Mouse (Mus musculus) midbrain, embryonic 10.5 days (tissue): ENCODE data around the gene Srpk2. TPM values are rescaled to one million over a fixed set of nuclear protein-coding genes. Genes with fewer than 3 reads are reported as not detected.
A peak's percentile ranks its signal among the peaks of the same experiment; 100 is the strongest.

Experiments used
- DNase-seq: peaks from one replicate; pipeline ENCODE4 v3.0.0-alpha.2; 2017; ENCODE audit warnings: low spot score
- H3K27ac ChIP-seq: fragments of 300-500 bp; sonication (generic); replicated peaks from 2 replicates; pipeline ENCODE4 v1.5.1; 2016; ENCODE audit warnings: mild to moderate bottlenecking
- H3K27me3 ChIP-seq: fragments of 300-500 bp; sonication (generic); 2 replicates; pipeline ENCODE4 v1.6.1; 2016; ENCODE audit warnings: low read depth, mild to moderate bottlenecking; ENCODE audit not compliant: poor library complexity, severe bottlenecking
- H3K36me3 ChIP-seq: fragments of 300-500 bp; sonication (generic); 2 replicates; pipeline ENCODE4 v1.6.1; 2016; ENCODE audit warnings: mild to moderate bottlenecking, moderate library complexity
- H3K4me1 ChIP-seq: fragments of 300-500 bp; sonication (generic); 2 replicates; pipeline ENCODE4 v1.6.1; 2016
- H3K4me3 ChIP-seq: fragments of 300-500 bp; sonication (generic); 2 replicates; pipeline ENCODE4 v1.5.1; 2016; ENCODE audit warnings: mild to moderate bottlenecking, moderate library complexity
- H3K9me3 ChIP-seq: fragments of 300-500 bp; sonication (generic); replicated peaks from 2 replicates; pipeline ENCODE4 v1.6.1; 2016; ENCODE audit warnings: mild to moderate bottlenecking
- WGBS: fragments of 180-500 bp; shearing (Covaris S2); methylation state at CpG from one replicate; pipeline ENCODE4 v1.1.7; 2016; 5-methylcytosine and 5-hydroxymethylcytosine counted together
- polyA plus RNA-seq: library from polyadenylated mRNA; unstranded; fragments of >200 nt; fragmentation: Nextera tagmentation; extraction: Ambion mirVana; gene quantifications from 2 replicates; pipeline ENCODE4 v1.2.1, GENCODE M21; 2016

Gene Srpk2
- polyA plus RNA-seq, 1 experiment from 2014 or later: 47.9 TPM

- WGBS: 90% methylated on average over 1 of the region's 1 CpGs
- Histone ChIP-seq H3K27ac (no peak overlapping the region), H3K4me1 (no peaks in the 10 kb centered on the region), H3K27me3 (no peaks in the 10 kb centered on the region), H3K36me3 (peaks cover 75% of the 10 kb centered on the region), H3K9me3 (peaks cover 70% of the 10 kb centered on the region), H3K4me3 (no peak overlapping the region)
- DNase-seq: no peak
Observed at GRCm38 (mm10) chr5:23697457-23697856, 13.0 kb upstream of the Srpk2 start.

- no peak overlapping the region for H3K27ac ChIP-seq
- 88% methylated on average over 4 of the region's 4 CpGs for WGBS
- H3K4me3 ChIP-seq: no peak overlapping the region
- H3K36me3 ChIP-seq: no peaks in the 10 kb centered on the region
- no peaks in the 10 kb centered on the region for H3K4me1 ChIP-seq
- H3K27me3 ChIP-seq: no peaks in the 10 kb centered on the region
- H3K9me3 ChIP-seq: no peaks in the 10 kb centered on the region
- no peak for DNase-seq
Observed at GRCm38 (mm10) chr5:23683431-23683830, 986 bp downstream of the Srpk2 start.

DNA sequence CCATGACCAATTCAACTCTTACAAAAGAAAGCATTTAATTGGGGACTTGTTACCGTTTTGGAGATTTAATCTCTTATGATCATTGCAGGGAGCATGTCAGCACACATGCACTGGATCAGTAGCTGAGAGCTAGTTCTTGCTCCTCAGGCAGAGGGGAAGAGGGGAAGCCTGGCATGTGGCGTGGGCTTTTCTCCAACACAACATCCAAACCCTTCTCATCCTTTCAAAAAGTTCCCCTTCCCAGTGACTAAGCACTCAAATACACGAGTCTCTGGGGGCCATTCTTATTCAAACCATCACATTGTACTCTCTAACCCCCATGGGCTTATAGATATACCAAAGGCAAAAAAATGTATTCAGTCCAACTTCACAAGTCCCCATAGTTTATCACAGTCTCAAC lies 5.4 kb downstream of the Srpk2 start:
- Histone ChIP-seq H3K9me3 (no peaks in the 10 kb centered on the region), H3K4me3 (no peak overlapping the region), H3K27ac (no peak overlapping the region), H3K4me1 (peaks cover 15% of the 10 kb centered on the region), H3K27me3 (peaks cover 10% of the 10 kb centered on the region), H3K36me3 (no peaks in the 10 kb centered on the region)
- WGBS: 68% methylated on average over 3 of the region's 3 CpGs
- no peak for DNase-seq

- H3K4me1 ChIP-seq: peaks cover 15% of the 10 kb centered on the region
- H3K27me3 ChIP-seq: peaks cover 10% of the 10 kb centered on the region
- WGBS: 92% methylated on average over 5 of the region's 5 CpGs
- DNase-seq: no peak
- H3K9me3 ChIP-seq: no peaks in the 10 kb centered on the region
- H3K36me3 ChIP-seq: no peaks in the 10 kb centered on the region
- no peak overlapping the region for H3K27ac ChIP-seq
- H3K4me3 ChIP-seq: no peak overlapping the region
Observed at GRCm38 (mm10) chr5:23677883-23678282, 6.5 kb downstream of the Srpk2 start.

DNA sequence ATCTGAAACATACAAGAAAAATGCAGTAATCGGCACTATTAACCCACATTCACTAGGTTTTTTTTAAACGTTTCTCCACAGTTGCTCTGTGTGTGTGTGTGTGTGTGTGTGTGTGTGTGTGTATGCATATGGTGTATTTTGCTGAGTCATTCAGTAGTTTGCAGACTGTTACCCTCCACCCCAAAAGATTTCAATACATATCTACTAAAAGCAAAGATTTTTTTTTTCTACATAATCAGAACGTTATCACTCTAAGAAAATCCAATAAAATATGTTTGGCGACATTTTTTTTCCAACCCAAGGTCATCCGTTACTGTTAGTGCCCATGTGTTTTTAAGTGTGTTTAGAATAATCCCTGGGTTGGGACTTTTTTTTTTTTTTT lies 7.4 kb downstream of the Srpk2 start:
- DNase-seq: no peak
- Histone ChIP-seq H3K9me3 (no peaks in the 10 kb centered on the region), H3K4me1 (peaks cover 15% of the 10 kb centered on the region), H3K4me3 (no peak overlapping the region), H3K36me3 (no peaks in the 10 kb centered on the region), H3K27me3 (peaks cover 10% of the 10 kb centered on the region), H3K27ac (no peak overlapping the region)
- whole genome bisulfite sequencing: 86% methylated on average over 5 of the region's 5 CpGs

GRCm38 (mm10) chr5:23676156-23677071 lies 8.0 kb downstream of the Srpk2 start:
- H3K27ac ChIP-seq: peak overlapping the region; percentile 88
- peaks cover 10% of the 10 kb centered on the region for H3K27me3 ChIP-seq
- no peak for DNase-seq
- H3K4me1 ChIP-seq: peaks cover 15% of the 10 kb centered on the region
- 8% methylated on average over 40 of the region's 41 CpGs for WGBS
- H3K36me3 ChIP-seq: no peaks in the 10 kb centered on the region
- H3K9me3 ChIP-seq: no peaks in the 10 kb centered on the region
- H3K4me3 ChIP-seq: peak overlapping the region; percentile 95

GRCm38 (mm10) chr5:23675499-23676155 lies 8.8 kb downstream of the Srpk2 start:
- WGBS: under 1% methylated on average over 79 of the region's 95 CpGs
- H3K27ac ChIP-seq: peak overlapping the region; percentile 88
- H3K4me1 ChIP-seq: peaks cover 15% of the 10 kb centered on the region
- H3K4me3 ChIP-seq: peak overlapping the region; percentile 95
- peak; percentile 85 for DNase-seq
- 0 out of 2 replicates have a peak, but pooled peaks cover under 1% of the 10 kb centered on the region for H3K36me3 ChIP-seq
- peaks cover 10% of the 10 kb centered on the region for H3K27me3 ChIP-seq
- no peaks in the 10 kb centered on the region for H3K9me3 ChIP-seq

DNA sequence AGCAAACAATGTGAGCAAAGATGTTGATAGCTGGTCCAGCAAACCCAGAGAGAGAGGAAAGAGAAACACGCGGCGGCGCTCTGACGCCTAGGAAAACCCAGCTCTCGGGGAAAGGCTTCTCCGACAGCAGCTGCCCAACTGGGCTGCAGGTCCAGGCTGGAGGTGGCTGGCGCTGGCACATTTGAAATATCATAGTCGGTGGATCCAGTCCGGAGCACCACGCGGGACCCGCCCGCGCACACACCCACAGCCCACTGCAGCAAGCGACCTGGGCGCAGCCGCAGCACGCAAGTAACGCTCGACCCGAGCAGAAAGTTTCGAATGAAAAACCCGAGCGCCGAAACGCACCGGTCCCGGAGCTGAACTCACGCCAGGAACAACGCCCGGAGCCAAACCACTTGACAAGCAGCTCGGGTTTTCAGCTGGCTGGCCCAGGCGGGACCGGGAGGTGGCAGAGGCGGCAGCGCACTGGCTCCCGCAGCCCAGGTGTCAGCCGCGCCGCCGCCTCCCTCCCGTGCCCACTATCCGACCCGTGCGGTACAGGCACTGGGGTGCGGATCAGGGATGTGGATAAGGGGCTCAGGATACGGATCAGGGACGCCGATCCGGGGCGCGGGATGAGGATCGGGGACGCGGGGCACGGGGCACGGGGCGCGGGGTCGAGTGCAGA lies 9.5 kb downstream of the Srpk2 start:
- H3K27ac ChIP-seq: peak overlapping the region; percentile 88
- under 1% methylated on average over 61 of the region's 61 CpGs for WGBS
- H3K27me3 ChIP-seq: peaks cover 10% of the 10 kb centered on the region
- H3K9me3 ChIP-seq: no peaks in the 10 kb centered on the region
- H3K4me1 ChIP-seq: peaks cover 15% of the 10 kb centered on the region
- peak; percentile 65 for DNase-seq
- H3K36me3 ChIP-seq: 0 out of 2 replicates have a peak, but pooled peaks cover 2% of the 10 kb centered on the region
- peak overlapping the region; percentile 95 for H3K4me3 ChIP-seq

- no peak overlapping the region for H3K27ac ChIP-seq
- no peak for DNase-seq
- 79% methylated on average over 7 of the region's 7 CpGs for WGBS
- H3K36me3 ChIP-seq: peaks cover 6% of the 10 kb centered on the region; the same call in 1 of the 2 replicates
- peaks cover 7% of the 10 kb centered on the region for H3K27me3 ChIP-seq
- no peak overlapping the region for H3K4me3 ChIP-seq
- peaks cover 15% of the 10 kb centered on the region for H3K4me1 ChIP-seq
- H3K9me3 ChIP-seq: no peaks in the 10 kb centered on the region
Observed at GRCm38 (mm10) chr5:23672136-23672535, 12.3 kb downstream of the Srpk2 start.

DNA sequence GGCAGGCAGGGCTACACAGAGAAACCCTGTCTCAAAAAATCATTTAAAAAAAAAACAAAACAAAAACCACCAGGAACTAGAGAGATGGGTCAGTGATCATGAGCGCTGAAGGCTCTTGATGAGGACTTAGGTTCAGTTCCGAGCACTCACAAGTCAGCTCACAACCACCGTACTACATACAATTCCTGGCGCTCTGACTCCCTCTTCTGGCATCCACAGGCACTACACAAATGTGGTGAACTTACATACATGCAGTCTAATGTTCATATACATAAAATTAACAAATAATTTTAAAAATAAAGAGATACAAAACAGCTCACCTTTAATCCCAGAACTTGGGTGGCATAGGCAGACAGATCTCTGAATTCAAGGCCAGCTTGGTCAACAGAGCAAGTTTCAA lies 13.5 kb downstream of the Srpk2 start:
- H3K27me3 ChIP-seq: no peaks in the 10 kb centered on the region
- H3K9me3 ChIP-seq: no peaks in the 10 kb centered on the region
- H3K4me3 ChIP-seq: no peak overlapping the region
- no peak overlapping the region for H3K27ac ChIP-seq
- H3K4me1 ChIP-seq: peaks cover 11% of the 10 kb centered on the region
- no peak for DNase-seq
- H3K36me3 ChIP-seq: peaks cover 6% of the 10 kb centered on the region; the same call in 1 of the 2 replicates
- WGBS: 90% methylated on average over 4 of the region's 4 CpGs

DNA sequence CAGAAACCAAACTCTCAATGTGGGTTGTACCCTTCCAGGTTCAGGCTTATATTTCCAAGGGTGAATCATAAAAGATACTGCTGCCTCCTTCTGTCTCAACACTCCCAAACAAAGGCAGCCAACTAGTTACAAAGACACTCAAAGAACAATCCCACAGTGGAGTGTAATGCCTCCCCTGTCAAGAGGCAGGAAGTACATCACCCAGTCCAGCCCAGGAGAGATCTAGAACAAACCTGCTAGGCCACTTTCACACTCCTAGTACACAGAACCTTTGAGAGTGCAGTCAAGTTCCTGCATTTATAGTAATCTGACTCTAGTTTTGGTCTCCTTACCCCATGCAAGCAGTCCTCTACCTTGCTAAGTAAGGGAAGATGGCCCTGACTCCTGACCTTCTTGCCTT lies 18.5 kb downstream of the Srpk2 start:
- Histone ChIP-seq H3K36me3 (peaks cover 6% of the 10 kb centered on the region; the same call in 1 of the 2 replicates), H3K27me3 (no peaks in the 10 kb centered on the region), H3K27ac (no peak overlapping the region), H3K4me1 (0 out of 2 replicates have a peak, but pooled peaks cover 3% of the 10 kb centered on the region), H3K9me3 (no peaks in the 10 kb centered on the region), H3K4me3 (no peak overlapping the region)
- DNase-seq: no peak

GRCm38 (mm10) chr5:23661191-23661590 lies 23.2 kb downstream of the Srpk2 start:
- Histone ChIP-seq H3K9me3 (no peaks in the 10 kb centered on the region), H3K27me3 (no peaks in the 10 kb centered on the region), H3K4me3 (no peak overlapping the region), H3K36me3 (no peaks in the 10 kb centered on the region), H3K4me1 (peaks cover 4% of the 10 kb centered on the region; the same call in 1 of the 2 replicates), H3K27ac (no peak overlapping the region)
- 86% methylated on average over 2 of the region's 2 CpGs for WGBS
- DNase-seq: no peak
